Mouse (Mus musculus): ENCODE measurements around the gene Hist2h4.

DNA sequence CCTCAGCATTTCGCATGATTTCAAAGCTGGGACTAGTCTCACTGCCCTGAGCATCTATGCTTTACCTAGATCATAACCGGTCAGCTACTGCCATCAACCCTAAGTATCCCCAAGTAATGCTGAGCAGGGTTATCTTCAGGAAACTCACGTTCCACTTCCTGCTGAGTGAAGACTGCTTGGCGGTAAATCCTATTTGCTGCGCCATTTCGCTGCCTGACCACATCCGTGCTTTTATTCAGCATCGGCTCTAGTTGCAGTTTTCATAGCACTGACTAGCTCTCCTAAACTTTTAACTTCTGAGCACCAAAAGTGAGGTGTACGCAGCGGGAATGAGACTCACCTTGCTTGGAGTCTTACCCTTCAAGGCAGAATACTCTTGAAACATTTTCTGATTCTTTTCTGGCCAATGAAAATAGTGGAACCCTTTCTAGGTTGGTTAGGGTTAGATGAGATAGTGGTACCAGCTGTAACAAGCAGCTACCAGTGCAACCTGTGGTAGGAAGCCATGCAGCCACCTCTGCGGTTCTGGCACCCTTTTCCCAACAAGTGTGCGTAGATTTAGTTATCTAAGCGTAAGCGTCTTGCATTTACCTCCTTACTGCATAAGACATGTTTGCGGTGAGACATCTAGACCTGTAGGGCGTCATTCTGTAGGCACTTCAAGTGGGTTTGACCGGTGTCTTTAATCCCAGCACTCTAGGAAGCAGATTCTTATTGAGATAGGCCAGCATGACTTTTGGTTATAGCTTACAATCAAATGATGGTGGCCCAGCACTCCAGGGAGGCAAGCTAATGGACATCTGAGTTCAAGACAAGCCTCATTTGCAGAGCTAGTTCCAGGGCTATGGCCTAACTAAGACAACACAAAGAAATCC is 10.7 kb upstream of the Hist2h4 start:
- TF ChIP-seq CTCF (IDR thresholded peaks at IDR 0.05; ENCODE audit: control insufficient read depth, insufficient read depth, insufficient read length) (no peak), USF1 (IDR thresholded peaks at IDR 0.05; ENCODE audit: low read depth) (no peak), MAX (IDR thresholded peaks at IDR 0.05) (no peak), FOSL1 (IDR thresholded peaks at IDR 0.05; ENCODE audit: insufficient read depth, low read length, poor library complexity, severe bottlenecking) (no peak)
